Mouse (Mus musculus) induced T-regulatory cell, adult 2 months (primary cell): Measurements from ENCODE around the gene Gnpda2.
A peak's percentile ranks its signal among the peaks of the same experiment; 100 is the strongest.

Experiments used
- DNase-seq: peaks from one replicate; pipeline ENCODE4 v3.0.0-alpha.2; 2012; ENCODE audit warnings: low read depth

Gene Gnpda2

GRCm38 (mm10) chr5:69591640-69592461 is at the start of gene Gnpda2:
TSS of gene Gnpda2 (minus strand) at chr5:69592340.
- peak; percentile 90 for DNase-seq

GRCm38 (mm10) chr5:69634766-69635165 is 42.6 kb upstream of the Gnpda2 start:
- DNase-seq: no peak

DNA sequence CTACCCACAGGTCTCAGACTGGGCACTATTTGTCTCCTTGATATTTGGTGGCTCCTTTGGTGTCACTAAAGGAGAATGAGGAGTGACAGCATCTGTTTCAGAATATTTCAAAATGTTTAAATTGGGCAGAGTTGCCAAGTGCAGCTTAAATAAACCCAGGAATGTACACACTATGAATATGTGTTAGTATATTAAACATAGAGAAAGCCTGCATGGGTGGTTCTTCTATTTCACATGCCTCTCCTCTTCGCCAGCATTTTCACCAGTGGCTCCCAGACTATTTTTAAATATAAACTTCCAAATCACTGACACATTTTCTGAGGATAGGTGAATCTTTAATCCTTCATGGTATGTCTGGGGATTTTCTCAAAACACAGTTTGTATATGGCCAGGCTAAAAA is 28.8 kb upstream of the Gnpda2 start:
- DNase-seq: no peak

DNA sequence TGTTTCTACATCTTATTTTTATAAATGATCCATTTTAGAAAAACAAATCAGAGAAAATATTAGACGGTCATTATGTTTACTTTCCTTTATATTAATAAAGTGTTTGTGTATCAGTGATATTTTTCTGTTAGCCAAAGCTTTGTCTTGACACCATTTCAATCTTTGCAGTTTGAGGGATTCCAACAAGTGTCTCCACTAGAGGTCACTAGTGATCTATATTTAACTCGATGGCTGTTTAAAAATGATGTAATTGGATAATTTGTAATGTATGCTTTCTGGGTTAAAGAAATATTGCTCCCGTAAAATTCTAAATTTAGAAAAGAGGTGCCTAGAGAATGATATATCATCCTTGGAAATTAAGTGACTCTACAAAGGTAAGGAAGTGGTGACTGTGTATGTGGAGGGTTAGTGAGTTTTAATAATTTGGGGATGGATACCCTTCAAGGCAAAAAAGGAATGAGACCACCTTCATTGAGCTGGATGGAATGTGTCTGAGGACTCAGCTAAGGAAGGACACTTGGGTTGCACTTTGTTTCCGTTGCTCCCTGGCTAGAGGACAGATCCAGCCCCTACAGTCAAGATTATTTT is 21.2 kb upstream of the Gnpda2 start:
- DNase-seq: peak; percentile 47

- peak; percentile 10 for DNase-seq
These were observed 8.9 kb upstream of the Gnpda2 start for GRCm38 (mm10) chr5:69601027-69601426.

- DNase-seq: peak; percentile 62
These were observed 34.7 kb downstream of the Gnpda2 start for GRCm38 (mm10) chr5:69557404-69557935.

- peak; percentile 92 for DNase-seq
These were observed 35.3 kb downstream of the Gnpda2 start, which contains the start of gene Guf1 for GRCm38 (mm10) chr5:69556628-69557403. TSS of gene Guf1 (plus strand) at chr5:69556923.

- DNase-seq: no peak
These were observed 49.7 kb downstream of the Gnpda2 start, which contains the start of gene Yipf7 for GRCm38 (mm10) chr5:69542489-69542888. TSS of gene Yipf7 (minus strand) at chr5:69542648.

- no peak for DNase-seq
These were observed 50.5 kb downstream of the Gnpda2 start for GRCm38 (mm10) chr5:69541680-69542079.

GRCm38 (mm10) chr5:69523944-69524343 is 68.2 kb downstream of the Gnpda2 start:
- DNase-seq: no peak
